Mouse (Mus musculus): ENCODE data around the gene Ctc1.

Gene Ctc1

DNA sequence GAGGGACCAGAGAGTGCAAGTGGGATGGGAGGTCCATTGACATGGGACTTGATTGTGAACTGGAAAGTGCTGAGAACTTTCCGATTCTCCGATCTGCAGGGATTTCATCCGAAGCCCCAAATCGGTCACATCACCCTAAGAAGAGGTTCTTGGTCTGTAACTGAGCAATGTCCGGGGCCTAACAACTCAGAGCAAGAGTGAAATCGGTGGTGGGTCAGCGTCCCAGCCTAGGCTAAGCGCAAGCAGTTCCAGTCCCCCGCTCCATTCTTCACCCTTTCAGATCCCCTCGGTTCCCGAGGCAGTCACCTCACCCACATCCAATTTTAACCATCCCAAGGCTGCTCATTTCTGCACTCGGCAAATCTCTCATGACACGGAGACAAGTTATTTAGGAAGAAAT is 54.4 kb downstream of the Ctc1 start:
- DNase-seq (ENCODE audit: low spot score in 2 of 2) = no peak

DNA sequence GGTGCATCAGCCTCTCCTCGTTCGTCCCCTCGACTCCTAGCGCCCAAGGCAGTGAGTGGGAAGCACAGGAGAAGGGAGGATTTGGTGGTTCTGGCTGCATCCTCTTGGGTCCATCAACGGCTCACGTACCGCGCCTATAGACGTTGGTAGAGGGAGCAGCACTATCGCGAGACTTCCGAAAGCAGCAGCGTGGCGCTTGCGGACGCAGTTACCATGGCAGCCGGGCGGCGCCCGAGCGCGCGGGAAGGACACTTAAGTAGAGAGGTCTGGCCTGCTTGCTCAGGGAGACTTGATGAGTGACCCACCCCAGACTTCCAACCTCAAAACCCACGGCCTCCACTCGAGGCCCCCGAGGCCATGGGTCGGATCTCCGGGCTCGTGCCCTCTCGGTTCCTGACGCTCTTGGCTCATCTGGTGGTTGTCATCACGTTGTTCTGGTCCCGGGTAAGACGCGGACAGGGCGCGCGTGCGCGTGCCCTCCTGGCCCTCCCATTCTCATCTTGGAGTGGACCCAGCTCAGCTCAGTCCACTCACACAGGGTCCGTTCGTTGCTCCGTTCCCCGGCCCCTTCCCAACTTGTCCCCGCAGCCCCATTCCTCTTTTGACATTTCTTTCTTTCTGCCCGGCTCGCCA is 55.0 kb downstream of the Ctc1 start, which contains the start of gene Tmem107:
Tmem107 (plus strand) TSS at position 217 of the 633 bp plus-strand sequence.
- DNase-seq (ENCODE audit: low spot score in 2 of 2) = peak; percentile 73 to 91

DNA sequence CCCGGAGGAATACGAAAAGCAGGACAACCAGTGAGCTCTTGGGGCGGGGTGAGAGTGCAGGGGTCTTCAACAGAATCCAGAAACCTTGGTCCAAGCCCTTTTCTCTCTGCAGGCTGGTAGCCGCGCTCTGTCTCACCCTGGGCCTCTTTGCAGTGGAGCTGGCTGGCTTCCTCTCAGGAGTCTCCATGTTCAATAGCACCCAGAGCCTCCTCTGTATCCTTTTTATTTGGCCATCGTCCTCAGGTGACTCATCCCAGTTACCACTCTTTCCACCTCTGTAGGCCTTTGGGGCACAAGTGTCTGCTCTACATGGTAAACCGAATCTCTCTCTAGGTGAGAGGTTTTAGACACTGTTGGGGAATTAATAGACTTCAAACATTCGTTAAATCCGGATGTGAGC is 55.6 kb downstream of the Ctc1 start:
- no peak for DNase-seq (ENCODE audit: low spot score in 2 of 2)

DNA sequence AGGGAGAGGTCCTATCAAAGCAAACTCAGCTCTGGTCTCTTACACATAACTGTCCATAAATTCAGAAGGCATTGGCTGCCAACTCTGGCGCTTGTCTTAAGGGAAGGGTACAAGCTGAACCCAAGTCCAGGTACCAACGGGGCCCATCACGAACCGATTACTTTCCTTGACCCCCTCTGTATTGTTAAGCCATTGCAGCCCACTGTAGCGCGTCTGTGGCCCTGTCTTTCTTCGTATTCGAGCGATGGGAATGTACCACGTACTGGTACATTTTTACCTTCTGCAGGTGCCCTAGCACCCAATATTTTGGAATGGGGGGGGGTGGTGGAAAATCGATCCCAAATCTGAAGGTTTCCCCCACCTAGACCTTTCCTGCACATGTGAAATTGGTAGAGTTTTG is 56.5 kb downstream of the Ctc1 start:
- DNase-seq (ENCODE audit: low spot score in 2 of 2) = no peak

DNA sequence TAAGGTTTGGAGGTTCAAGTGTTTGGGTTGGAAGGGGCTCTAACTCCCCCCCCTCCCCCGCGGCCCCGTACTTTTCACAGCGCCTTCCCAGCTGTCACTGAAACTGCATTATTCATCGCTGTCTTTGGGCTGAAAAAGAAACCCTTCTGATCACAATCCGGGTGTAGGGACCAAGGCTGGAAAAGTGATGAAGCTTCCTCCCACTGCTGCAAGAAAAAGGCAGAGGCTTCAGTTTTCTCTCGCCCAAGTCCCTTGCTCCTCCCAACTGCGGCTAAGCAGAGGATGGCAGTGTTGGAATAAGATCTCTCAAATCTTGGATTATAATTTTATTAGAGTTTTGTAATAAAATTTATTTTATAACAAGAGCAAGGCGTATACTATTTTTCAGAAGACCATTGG is 57.0 kb downstream of the Ctc1 start:
- DNase-seq (ENCODE audit: low spot score in 2 of 2) = no peak

DNA sequence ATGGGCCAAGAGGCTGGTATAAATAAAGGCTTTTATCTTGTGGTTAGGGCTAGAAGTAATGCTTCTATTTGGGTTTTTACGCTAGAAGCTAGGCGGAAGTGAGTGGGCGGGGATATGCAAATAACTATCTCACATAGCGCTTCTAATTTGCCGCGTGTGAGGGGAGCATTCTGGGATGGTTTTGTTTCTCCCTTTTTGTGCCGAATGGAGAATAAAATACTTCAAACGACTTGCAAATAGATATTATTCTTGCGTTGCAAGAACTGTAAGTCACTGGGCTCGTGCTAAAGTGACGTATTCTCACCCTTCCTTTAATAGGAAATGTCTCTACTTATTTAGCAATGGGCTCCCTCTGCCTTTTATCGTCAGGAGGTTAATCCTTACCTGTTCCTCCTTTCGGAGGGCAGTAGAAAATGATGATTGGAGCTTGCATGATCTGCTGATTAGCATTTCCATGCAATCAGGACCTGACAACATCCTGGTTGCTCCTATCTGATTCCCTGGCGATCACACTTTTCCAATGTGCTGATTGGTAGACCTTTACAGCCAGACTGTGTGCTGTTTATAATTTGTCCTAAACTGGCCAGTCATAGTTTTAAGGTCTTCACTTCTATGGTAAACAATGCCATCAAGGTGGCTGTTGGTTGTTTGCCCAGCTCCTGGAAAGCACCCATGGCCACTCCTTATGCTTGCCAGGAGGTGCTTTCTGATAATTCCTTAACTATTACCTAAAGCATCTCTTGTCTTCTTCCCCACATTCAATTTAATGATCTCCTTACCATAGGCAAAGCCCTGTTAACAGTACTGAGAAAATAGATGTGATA is 57.6 kb downstream of the Ctc1 start:
- DNase-seq (ENCODE audit: low spot score in 2 of 2) = peak in 1 of 2 experiments; percentile 76

DNA sequence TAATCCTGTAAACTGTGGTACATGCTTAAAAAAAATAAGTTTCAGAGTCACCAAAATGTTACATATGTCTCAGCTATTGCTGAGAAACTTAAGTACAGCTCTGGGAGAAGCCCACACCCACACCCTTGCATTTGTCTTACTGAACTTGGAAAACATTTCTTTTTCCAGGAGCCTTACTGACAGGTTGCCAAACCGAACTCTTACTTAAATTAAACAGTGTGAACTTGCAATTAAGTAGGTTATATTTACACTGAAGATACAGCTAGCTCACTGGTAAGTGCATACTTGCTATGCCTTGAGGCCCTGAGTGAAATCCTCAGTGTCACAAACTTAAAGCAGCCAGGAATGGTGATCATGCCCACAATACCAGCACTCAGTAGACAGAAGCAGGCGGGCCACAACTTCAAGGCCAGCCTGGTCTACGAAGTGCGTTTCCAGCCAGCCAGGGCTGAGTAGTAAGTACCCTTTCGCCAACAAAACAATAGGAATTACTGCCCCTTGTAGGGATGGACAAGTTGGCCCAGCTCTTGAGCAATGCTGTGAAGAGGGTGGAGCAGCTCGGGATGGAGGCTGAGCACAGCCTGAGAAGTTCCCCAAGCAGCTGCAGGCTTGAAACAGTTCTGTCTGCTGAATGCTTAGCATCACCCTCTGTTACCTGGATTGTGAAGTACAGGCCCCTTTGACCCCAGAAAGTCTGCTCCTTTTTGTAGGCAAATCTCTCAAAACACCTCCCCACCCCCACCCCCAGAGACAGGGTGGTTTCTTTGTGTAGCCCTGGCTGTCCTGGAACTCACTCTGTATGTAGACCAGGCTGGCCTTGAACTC is 58.5 kb downstream of the Ctc1 start:
- DNase-seq (ENCODE audit: low spot score in 2 of 2) = no peak

DNA sequence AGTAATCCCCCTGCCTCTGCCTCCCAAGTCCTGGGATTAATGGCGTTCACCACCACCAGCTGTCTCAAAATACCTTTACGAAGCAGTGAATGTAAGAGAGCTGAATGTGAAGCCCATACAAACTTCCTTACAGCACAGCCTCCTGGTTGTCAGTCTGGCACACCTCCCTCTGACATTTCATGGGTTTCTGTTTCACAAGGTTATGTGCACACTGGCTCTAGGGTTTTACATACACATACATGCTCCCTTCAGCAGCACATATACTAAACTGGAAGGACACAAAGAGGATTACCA is 59.0 kb downstream of the Ctc1 start:
- no peak for DNase-seq (ENCODE audit: low spot score in 2 of 2)

DNA sequence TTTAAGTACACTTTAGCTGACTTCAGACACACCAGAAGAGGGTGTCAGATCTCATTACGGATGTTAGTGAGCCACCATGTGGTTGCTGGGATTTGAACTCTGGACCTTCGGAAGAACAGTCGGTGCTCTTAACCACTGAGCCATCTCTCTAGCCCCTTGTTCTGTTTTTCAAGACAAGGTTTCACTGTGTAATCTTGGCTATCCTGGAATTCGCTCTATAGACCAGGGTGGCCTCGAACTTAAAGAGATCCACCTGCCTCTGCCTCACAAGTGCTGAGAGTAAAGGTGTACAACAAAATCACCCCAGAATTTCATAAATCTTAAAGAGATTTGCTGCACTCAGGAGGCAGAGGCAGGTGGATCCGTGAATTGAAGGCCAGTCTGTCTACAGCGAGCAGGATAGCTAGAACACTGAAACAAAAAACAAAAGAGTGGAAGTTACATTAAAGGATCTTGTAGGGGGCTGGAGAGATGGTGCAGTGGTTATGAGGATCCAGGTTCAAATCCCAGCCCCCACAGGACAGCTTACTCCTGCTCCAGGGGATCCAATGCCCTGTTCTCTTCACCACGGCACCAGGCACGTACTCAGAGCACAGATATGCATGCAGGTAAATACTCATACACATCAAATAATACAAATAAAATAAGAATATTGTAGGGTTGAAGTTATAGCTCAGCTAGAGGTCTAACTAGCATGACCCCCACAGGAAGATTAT is 60.2 kb downstream of the Ctc1 start:
- no peak for DNase-seq (ENCODE audit: low spot score in 2 of 2)

DNA sequence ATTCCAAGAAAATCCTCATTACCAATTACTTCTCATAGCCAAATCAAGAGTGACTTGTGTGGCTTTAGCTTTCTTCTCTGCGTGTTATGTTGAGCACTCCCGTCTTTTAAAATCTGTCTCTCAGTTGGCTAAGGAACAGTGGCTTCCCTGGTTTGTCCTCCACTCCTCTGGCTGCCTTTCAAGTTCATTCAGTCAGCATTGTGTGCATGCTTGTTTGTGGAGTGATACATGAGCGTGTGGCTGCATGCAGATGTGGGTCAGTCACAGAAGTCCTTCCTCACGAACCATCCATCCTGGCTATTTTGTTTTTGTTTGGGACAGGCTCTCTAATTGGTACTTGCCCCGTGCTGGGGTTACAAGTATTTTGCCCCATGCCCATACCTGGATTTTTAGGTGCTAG is 60.9 kb downstream of the Ctc1 start:
- DNase-seq (ENCODE audit: low spot score in 2 of 2) = no peak

DNA sequence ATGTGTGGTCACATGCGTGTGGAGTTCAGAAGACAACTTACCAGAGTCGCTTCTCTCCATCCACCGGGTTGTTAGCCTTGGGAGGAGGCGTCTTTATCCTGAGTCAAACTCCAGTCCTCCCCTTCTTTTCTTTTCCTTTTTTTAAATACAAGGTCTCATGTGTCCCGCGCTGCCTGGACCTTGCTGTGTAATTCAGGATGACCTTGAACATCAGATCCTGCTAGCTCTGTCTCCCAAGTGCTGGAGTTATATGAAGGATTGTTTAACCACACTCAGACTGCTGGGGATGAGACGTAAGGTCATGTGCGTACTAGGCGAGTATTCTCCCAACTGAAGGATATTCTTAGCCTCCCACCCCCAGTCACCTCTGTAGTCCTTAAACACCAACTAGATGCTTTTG is 61.6 kb downstream of the Ctc1 start:
- no peak for DNase-seq (ENCODE audit: low spot score in 2 of 2)

DNA sequence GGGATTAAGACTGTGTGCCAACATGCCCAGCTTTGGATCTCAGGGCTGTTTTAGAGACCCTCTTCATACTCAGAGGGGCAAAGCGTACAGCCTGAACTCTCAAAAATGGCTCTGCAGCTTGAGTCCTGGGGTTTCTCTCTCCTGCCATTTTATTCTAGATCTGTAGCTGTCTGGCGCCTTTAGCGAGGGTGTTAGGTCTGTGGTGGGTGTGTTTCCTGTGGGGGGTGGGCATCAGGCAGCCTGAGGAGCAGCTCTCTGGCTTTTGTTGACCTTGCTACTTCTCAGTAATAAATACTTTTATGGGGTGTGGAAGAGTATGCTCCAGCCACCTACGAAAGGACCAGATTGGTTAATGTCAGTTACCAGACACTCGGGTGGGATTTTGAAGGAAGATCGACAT is 62.3 kb downstream of the Ctc1 start:
- no peak for DNase-seq (ENCODE audit: low spot score in 2 of 2)

DNA sequence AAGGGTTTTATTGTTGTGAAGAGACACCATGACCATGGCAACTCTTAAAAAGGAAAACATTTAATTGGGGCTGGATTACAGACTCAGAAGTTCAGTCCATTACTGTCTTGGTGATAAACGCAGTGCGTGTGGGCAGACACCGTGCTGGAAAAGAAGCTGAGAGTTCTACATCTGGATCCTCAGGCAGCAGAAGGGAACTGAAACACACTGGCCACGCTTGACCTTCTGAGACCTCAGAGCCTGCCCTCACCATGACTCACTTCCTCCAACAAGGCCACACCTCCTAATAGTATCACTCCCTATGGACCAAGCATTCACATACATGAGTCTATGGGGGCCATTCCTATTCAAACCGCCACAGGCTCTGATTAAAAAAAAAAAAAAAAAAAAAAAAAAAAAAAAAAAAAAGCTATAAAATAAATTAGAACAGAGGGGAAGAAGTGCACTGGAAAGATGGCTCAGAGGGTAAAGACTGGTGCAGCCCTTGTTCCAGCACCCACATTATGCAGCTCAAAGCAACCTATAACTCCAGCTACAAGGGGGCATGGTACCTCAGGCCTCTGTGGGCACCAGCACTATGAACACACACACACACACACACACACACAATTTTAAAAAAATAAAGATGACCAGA is 63.2 kb downstream of the Ctc1 start:
- no peak for DNase-seq (ENCODE audit: low spot score in 2 of 2)

DNA sequence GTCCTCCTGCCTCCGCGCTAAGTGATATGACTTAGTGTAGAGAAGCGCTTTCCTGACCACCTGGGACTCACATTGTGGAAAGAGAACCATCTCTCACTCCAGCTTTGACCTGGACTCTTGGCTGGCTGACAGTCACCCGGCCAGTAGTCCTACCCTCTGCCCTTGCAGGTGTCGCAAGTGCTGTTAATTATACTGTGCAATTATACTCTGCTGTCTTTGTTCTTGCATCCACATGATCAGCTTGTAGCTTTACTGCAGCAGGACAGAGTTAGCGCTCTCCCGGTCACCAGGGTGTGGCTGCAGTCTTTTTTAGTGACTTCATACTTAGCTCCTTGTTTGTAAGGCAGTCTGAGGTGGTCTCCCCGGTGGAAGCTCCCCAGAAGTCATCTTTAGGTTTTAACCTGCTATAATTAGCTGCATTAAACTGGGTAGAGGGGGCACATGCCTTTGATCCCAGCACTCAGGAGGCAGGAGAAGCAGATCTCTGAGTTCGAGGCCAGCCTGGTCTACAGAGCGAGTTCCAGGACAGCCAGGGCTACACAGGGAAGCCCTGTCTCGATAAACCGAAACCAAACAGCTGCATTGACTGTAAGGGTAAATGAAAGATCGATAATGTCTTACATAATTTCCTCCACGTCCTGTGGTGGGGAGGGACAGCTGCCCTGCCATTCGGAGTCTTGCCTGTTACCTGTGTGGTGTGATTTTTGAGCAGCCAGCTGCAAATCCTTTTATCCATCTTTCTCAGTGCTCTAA is 64.6 kb downstream of the Ctc1 start:
- no peak for DNase-seq (ENCODE audit: low spot score in 2 of 2)

DNA sequence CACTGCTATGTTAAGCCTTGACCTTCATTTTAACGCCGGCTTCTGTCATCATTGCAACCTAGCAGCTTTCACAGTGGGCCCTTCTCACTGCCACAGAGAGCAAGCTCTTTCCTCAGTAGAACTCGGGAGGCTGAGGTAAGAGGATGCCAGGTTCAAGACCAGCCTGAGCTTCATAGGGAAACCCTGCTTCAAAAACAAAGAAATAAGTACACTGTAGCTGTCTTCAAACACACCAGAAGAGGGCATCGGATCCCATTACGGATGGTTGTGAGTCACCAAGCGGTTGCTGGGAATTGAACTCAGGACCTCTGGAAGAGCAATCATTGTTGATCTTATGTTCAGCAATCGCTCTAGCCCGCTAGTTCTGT is 65.1 kb downstream of the Ctc1 start:
- no peak for DNase-seq (ENCODE audit: low spot score in 2 of 2)

DNA sequence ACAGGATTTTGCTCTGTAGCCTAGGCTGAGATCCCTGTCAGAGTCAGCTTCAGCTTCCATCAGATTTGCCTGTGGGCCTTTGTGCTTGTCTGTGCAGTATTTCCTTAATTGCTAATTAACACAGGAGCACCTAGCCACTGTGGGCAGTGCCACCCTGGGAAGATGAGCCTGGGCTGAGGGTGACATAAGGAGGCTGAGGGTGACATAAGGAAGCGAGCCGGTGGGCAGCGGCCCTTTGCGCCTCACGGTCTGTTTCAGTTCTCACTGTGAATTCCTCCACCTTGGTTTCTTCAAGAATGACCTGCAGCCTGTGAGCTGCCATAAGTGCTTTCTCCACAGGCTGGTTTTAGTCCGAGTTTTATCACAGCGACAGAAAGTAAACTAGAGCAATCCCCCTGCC is 65.9 kb downstream of the Ctc1 start:
- no peak for DNase-seq (ENCODE audit: low spot score in 2 of 2)

DNA sequence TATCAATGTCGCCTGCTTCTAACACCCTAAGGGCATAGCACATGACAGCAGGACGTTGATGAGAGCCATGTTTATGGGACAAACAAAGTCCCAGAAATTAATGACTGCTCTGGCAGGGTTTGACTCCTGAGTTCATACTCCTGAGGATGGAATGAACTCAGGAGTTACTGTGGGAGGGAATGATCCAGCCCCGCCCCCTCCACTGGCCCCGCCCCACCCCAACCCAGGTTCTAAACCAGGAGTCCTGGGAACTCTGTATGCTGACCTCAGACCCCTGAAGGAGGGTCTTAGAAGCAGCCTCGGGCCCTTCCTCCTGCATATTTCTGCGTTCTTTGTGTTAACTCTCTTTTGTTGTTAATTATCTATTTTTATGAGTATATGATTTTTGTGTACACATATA is 69.9 kb downstream of the Ctc1 start:
- no peak for DNase-seq (ENCODE audit: low spot score in 2 of 2)

Data from cerebellum, postnatal 4 days (tissue).